Mouse (Mus musculus) CD4-positive, CD25-positive, alpha-beta regulatory T cell, adult 9 weeks (primary cell): ENCODE results near the gene Ccdc36. TPM values are rescaled to one million over a fixed set of nuclear protein-coding genes. Genes with fewer than 3 reads are reported as not detected.

Source experiments
- polyA plus RNA-seq: library from polyadenylated mRNA; unstranded; fragments of 100-300 nt; shearing (Covaris generic); gene quantifications from one replicate; pipeline ENCODE4 v1.2.1, GENCODE M21; 2017

Gene Ccdc36
- not detected for polyA plus RNA-seq

GRCm38 (mm10) chr9:108428384-108428783 lies at the start of gene Ccdc36:
Gene Ccdc36, minus strand, starts transcription at chr9:108428484.

GRCm38 (mm10) chr9:108461181-108461631 lies 32.9 kb upstream of the Ccdc36 start, which contains the start of gene Klhdc8b:
Gene Klhdc8b, minus strand, starts transcription at chr9:108461581.

DNA sequence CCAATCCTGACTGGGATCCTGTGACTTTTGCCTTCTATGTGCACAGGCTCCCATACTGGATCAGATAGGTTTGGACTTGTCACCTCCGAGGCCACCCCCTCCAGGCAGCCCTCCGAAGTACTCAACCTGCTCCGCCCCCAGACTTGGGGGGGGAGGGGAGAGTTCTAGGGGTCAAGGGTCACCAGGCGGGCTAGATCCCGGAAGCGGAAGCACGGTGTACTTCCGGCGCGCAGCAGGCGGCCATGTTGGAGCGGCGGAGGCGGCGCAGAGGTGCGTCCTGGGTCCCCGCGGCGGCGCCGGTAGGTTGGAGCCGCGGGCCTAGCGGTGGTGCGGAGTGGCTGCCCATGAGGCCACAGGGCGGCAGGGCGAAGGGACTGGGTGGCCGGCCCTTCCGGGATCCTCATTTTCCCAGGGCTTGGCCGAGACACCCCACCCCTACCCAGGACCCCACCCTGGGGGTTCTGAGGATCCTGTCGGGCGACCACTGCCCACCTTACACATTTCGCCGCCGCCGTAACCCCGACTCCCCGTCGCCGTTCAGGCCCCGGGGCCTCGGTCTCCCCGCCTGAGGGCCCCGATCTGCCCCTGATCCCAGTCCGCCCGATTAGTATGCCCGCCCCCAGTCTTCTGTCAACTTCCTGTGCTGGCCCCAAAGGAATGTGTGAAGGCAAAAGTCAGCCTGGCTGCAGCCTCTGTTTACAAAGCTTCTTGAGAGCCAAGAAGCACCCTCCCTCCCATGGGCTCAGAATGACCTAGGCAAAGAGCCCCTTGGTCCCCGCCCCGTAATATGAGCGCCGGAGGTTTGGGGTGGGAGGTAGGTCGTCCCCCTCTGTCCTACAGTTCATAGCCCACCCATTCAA lies 32.3 kb upstream of the Ccdc36 start, which contains the start of gene Ccdc71:
Gene Ccdc71 (plus strand): TSS at position 209 of the 860 bp plus-strand sequence.

GRCm38 (mm10) chr9:108436182-108436581 lies 7.9 kb upstream of the Ccdc36 start, which contains the start of gene BC048562:
Gene BC048562, plus strand, starts transcription at chr9:108436482.

GRCm38 (mm10) chr9:108392676-108393075 lies 35.6 kb downstream of the Ccdc36 start, which contains the start of gene 1700102P08Rik:
Gene 1700102P08Rik, plus strand, starts transcription at chr9:108392805.

Other genes starting within 250 kb of the Ccdc36 start
- gene Bsn, start 238.1 kb downstream of the Ccdc36 start, polyA plus RNA-seq, result 0.60 TPM
- gene Dag1, start 164.5 kb downstream of the Ccdc36 start, polyA plus RNA-seq, result 5.1 TPM
- gene Nicn1, start 138.1 kb downstream of the Ccdc36 start, polyA plus RNA-seq, result 2.9 TPM
- gene Amt, start 131.6 kb downstream of the Ccdc36 start, polyA plus RNA-seq, result 0.35 TPM
- gene Rhoa, start 122.4 kb downstream of the Ccdc36 start, polyA plus RNA-seq, result 307 TPM
- gene Tcta, start 122.3 kb downstream of the Ccdc36 start, polyA plus RNA-seq, result 19.7 TPM
- 765 TPM for gene Gpx1, start 89.6 kb downstream of the Ccdc36 start, polyA plus RNA-seq
- gene Usp4, start 80.6 kb downstream of the Ccdc36 start, polyA plus RNA-seq, result 152 TPM
- gene 1700102P08Rik, start 35.7 kb downstream of the Ccdc36 start, polyA plus RNA-seq, result 2.8 TPM
- not detected for gene BC048562, start 8.0 kb upstream of the Ccdc36 start, polyA plus RNA-seq
- 51.6 TPM for gene Ccdc71, start 32.0 kb upstream of the Ccdc36 start, polyA plus RNA-seq
- gene Klhdc8b, start 33.1 kb upstream of the Ccdc36 start, polyA plus RNA-seq, result 3.6 TPM
- 0.16 TPM for gene Lamb2, start 51.3 kb upstream of the Ccdc36 start, polyA plus RNA-seq
- 138 TPM for gene Usp19, start 62.1 kb upstream of the Ccdc36 start, polyA plus RNA-seq
- gene Qars, start 79.2 kb upstream of the Ccdc36 start, polyA plus RNA-seq, result 129 TPM
- gene Qrich1, start 88.3 kb upstream of the Ccdc36 start, polyA plus RNA-seq, result 144 TPM
- 122 TPM for gene Impdh2, start 131.8 kb upstream of the Ccdc36 start, polyA plus RNA-seq
- gene Ndufaf3, start 138.9 kb upstream of the Ccdc36 start, polyA plus RNA-seq, result 77.9 TPM
- 131 TPM for gene Dalrd3, start 141.4 kb upstream of the Ccdc36 start, polyA plus RNA-seq
- 90.3 TPM for gene Wdr6, start 150.3 kb upstream of the Ccdc36 start, polyA plus RNA-seq
- 16.3 TPM for gene P4htm, start 169.2 kb upstream of the Ccdc36 start, polyA plus RNA-seq
- gene Arih2, start 220.9 kb upstream of the Ccdc36 start, polyA plus RNA-seq, result 54.4 TPM
- gene Slc25a20, start 233.6 kb upstream of the Ccdc36 start, polyA plus RNA-seq, result 68.6 TPM